Mouse (Mus musculus) layer of hippocampus, postnatal 25 days (tissue): ENCODE results near the gene Necap1. TPM values are rescaled to one million over a fixed set of nuclear protein-coding genes. Genes with fewer than 3 reads are reported as not detected.

Source experiments
- DNase-seq, 2 experiments: peaks; one replicate each; pipeline ENCODE4 v3.0.0; 2022; ENCODE audit warnings: mixed read lengths in 2 of 2, low spot score in 1 of 2; ENCODE audit errors: extremely low spot score in 1 of 2
- microRNA-seq, 2 experiments: library from miRNA; unstranded; fragments of <30 nt; microRNA quantifications; one replicate each; pipeline ENCODE4 v1.2.0; 2021
- total RNA-seq, 2 experiments: library from RNA; stranded (reverse); gene quantifications; 2 replicates each; pipeline ENCODE4 v1.2.3; 2021

The Necap1 gene
- total RNA-seq, 2 experiments from 2014 or later = 205 to 214 TPM

DNA sequence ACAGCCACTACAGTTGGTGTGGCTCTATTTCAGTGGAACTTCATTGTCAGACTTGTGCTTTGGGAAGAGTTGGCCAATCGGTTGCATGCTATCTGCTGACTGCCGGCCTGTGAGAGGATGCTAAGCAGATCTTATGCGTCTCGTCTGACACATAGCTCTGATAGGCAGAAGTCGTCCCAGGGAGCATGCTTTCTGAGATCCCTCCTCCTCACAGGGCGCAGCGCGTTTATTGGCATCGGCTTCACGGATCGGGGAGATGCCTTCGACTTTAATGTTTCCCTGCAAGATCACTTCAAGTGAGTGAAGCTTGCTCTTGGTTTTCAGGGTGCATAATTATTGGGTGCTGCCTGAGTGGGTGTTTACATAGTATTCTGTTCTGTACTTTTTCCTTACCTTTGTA, 7.0 kb downstream of the Necap1 start:
- DNase-seq = no peak

DNA sequence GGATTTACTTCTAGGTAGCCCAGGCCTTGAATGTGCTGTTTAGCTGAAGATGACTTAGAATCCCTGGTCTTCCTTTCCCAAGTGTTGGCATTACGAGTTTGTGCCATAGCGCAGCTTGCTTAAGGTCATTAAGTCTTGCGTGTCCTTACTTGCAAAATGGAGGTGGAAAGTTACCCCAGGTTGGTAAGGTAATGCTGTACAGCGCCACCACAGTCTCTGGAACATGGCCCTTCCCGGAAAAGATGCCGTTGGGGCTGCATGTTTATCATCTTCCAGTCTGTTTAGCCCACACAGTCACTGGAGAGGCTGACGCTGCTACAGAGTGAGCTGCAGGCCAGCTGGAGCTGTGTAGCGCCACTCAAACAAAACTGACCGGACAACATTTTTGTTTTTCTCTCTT, 9.3 kb downstream of the Necap1 start:
- DNase-seq = no peak

DNA sequence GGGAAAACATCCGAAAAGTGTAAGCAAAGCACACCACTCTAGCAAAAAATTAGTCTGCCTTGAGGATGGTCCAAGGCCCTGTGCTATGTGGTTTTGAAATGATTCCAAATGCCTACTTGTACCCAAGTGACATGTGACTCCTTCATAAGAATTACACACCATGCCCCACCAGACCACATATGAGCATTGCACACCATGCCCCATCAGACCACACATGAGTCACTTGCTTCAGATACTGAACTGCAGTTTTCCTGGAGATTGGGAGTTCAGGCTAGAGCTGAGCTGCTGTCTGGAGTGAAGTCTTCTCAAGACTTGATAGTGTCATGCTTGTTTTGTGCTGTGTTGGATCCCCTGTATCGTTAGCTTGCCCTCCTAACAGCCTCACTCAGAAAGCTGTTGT, 15.3 kb downstream of the Necap1 start:
- DNase-seq = no peak

DNA sequence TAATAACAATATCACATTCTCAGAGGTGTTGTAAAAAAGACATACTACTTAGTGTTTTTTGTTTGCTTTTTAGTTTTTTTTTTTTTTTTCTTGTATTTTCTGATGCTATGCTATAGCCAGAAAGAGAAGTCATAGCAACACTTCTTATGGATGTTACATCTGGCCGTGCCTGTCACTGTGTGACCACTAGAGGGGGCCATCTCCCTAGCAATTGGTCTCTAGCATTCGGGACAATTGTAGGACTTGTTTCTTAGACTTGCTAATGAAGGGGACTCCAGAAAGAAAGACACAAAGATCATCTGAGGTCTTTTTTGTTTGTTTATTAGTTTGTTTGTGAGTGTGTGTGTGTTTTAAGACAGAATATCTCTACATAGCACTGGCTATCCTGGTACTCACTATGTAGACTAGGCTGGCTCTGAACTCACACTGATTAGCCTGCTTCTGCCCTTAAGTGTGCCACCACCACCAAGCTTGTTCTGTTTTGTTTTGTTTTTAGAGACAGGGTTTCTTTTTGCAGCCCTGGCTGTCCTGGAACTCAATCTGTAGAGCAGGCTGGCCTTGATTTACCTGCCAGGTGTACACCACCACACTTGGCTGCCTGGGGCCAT, 18.3 kb downstream of the Necap1 start:
- DNase-seq = peak; percentile 48 to 82

DNA sequence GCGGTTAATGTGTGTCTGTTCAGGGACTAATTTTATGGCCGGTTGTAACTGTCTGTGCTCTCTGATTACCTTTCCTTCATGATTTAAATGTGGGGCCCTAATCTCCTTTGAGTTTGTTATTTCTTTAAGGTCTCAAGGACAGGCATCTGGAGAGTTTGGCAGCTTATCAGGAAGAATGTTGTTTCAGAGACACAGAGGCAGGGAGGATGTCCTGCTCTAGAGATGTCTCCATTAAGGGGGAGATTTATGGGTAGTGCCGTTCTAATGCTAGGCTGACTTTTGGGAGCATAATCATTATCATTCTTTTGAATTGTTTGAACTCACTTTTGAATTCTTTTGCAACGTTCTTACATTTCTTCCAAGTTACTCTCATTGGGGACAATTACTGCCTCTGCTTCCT, 45.6 kb downstream of the Necap1 start:
- DNase-seq = no peak

DNA sequence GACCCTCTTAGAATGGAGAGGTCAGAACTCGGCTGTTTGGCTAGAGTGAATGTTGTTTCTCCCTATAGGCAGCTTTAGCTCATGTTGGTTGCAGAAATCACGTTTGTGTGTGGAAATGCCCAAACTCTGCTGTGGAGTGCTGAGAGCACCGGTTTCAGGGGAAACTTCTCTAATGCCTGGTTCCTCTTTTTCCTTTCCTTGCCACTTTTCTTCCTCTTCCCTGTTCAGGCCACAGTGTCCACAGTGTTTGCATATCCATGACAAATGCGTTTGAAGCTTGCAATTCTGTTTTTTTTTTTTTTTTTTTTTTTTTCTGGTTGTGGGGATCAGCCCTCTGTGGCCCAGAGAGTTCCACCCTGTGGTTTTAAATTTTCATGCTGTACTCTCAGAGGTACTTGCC, 47.2 kb downstream of the Necap1 start, which contains the start of gene Clec4a1:
Clec4a1 (plus strand) TSS at position 398 of the 400 bp plus-strand sequence.
- no peak for DNase-seq

DNA sequence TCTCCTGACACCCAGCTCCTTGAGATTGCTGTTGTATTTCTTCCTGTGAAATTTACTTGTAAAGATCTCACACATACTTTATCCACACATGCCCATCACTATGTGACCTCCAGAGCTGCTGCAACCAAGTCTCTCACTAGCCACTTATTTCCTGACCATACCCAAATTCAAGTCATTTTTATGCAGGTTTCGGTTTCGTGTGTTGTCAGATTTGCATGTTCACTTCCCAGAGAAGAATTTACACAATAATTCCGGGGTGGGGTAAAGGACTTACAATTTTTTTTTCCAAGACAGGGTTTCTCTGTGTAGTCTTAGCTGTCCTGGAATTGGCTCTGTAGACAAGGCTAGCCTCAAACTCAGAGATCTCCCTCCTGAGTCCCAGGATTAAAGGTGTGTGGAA, 60.6 kb downstream of the Necap1 start:
- DNase-seq = no peak

Small RNA genes within 50 kb of the gene (microRNA-seq; reads per million reads assigned to microRNA genes)
- gene Mir7231 = 0.18 to 1.00 reads per million in 2 experiments

Other genes starting within 250 kb of the Necap1 start
- gene Dppa3, start 248.1 kb upstream of the Necap1 start, total RNA-seq = not detected
- gene Nanog, start 167.0 kb upstream of the Necap1 start, total RNA-seq = not detected
- gene Slc2a3, start 72.8 kb upstream of the Necap1 start, total RNA-seq = 100 to 1,000 TPM; 115 to 119 TPM
- gene Foxj2, start 54.6 kb upstream of the Necap1 start, total RNA-seq = 10 to 100 TPM; 27.5 to 29.0 TPM
- 1 to 10 TPM in 1 of 2 experiments, under 1 TPM in 1; 0.62 to 1.2 TPM for gene C3ar1, start 18.3 kb upstream of the Necap1 start, total RNA-seq
- under 1 TPM; 0.38 to 0.44 TPM for gene Clec4a1, start 47.4 kb downstream of the Necap1 start, total RNA-seq
- gene Clec4a3, start 78.0 kb downstream of the Necap1 start, total RNA-seq = 1 to 10 TPM in 1 of 2 experiments, under 1 TPM in 1; 0.69 to 1.6 TPM
- not detected for gene Clec4a4, start 115.9 kb downstream of the Necap1 start, total RNA-seq
- gene Clec4b1, start 175.5 kb downstream of the Necap1 start, total RNA-seq = not detected
- 1 to 10 TPM; 1.7 to 2.7 TPM for gene Clec4a2, start 232.0 kb downstream of the Necap1 start, total RNA-seq